Mouse (Mus musculus) limb, embryonic 13.5 days (tissue): ENCODE data around the gene Emc4. TPM values are rescaled to one million over a fixed set of nuclear protein-coding genes. Genes with fewer than 3 reads are reported as not detected.

Experiments used
- ATAC-seq: fragments of 200-750 bp; cut with Nextera tagmentation; 2 replicates; pipeline ENCODE4 v1.8.0; 2017; ENCODE audit warnings: low read depth, moderate number of reproducible peaks, moderate TSS enrichment; ENCODE audit not compliant: low FRiP score
- H3K27ac ChIP-seq: fragments of 300-500 bp; sonication (generic); 2 replicates; pipeline ENCODE4 v1.5.1; 2015; ENCODE audit warnings: inconsistent platforms, mild to moderate bottlenecking, moderate library complexity
- H3K27me3 ChIP-seq: fragments of 300-500 bp; sonication (generic); 2 replicates; pipeline ENCODE4 v1.6.1; 2015; ENCODE audit warnings: mild to moderate bottlenecking, inconsistent platforms
- H3K36me3 ChIP-seq: fragments of 300-500 bp; sonication (generic); 2 replicates; pipeline ENCODE4 v1.6.1; 2015; ENCODE audit warnings: inconsistent platforms, mild to moderate bottlenecking, moderate library complexity
- H3K4me1 ChIP-seq: fragments of 300-500 bp; sonication (generic); 2 replicates; pipeline ENCODE4 v1.6.1; 2015; ENCODE audit warnings: inconsistent platforms
- H3K4me2 ChIP-seq: fragments of 300-500 bp; sonication (generic); replicated peaks from 2 replicates; pipeline ENCODE4 v1.6.1; 2015; ENCODE audit warnings: inconsistent platforms, mild to moderate bottlenecking, moderate library complexity
- H3K4me3 ChIP-seq: fragments of 300-500 bp; sonication (generic); 2 replicates; pipeline ENCODE4 v1.5.1; 2015; ENCODE audit warnings: moderate library complexity, mild to moderate bottlenecking, inconsistent platforms
- H3K9ac ChIP-seq: fragments of 300-500 bp; sonication (generic); 2 replicates; pipeline ENCODE4 v1.6.1; 2015; ENCODE audit warnings: mild to moderate bottlenecking, inconsistent platforms
- H3K9me3 ChIP-seq: fragments of 300-500 bp; sonication (generic); 2 replicates; pipeline ENCODE4 v1.6.1; 2016; ENCODE audit warnings: inconsistent platforms
- WGBS: fragments of 180-500 bp; shearing (Covaris S2); methylation state at CpG from one replicate; pipeline ENCODE4 v1.1.7; 2015; 5-methylcytosine and 5-hydroxymethylcytosine counted together
- polyA plus RNA-seq: library from polyadenylated mRNA; unstranded; fragments of >200 nt; fragmentation: Nextera tagmentation; extraction: Ambion mirVana; gene quantifications from 2 replicates; pipeline ENCODE4 v1.2.1, GENCODE M21; 2015

Gene Emc4
- polyA plus RNA-seq, 1 experiment from 2014 or later, result 114 TPM

DNA sequence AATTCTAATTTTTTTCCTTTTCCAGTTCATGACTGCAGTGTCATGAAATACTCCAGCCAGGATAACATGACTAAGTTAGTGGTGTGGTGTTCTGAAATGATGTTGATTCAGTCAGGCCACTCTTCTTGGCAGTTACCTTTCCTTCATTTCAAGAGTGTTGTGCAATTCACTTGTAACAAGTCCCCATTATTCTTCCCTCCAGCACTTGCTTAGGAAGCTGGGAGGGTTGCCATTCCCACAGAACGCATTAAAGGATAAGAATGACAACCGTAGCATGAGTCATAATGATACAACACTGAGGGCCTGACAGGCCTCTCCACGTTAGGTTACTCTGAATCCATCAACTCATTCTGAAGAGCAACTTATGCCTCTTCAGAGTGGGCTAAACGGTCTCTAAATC, 5.3 kb upstream of the Emc4 start:
- ATAC-seq, result no peak
- Histone ChIP-seq H3K27ac (no peak overlapping the region), H3K36me3 (no peaks in the 10 kb centered on the region), H3K4me3 (no peak overlapping the region), H3K9me3 (no peaks in the 10 kb centered on the region), H3K4me2 (no peak overlapping the region), H3K27me3 (peaks cover 3% of the 10 kb centered on the region; the same call in 1 of the 2 replicates), H3K9ac (no peak overlapping the region), H3K4me1 (no peaks in the 10 kb centered on the region)
- 68% methylated on average over 4 of the region's 4 CpGs for WGBS

DNA sequence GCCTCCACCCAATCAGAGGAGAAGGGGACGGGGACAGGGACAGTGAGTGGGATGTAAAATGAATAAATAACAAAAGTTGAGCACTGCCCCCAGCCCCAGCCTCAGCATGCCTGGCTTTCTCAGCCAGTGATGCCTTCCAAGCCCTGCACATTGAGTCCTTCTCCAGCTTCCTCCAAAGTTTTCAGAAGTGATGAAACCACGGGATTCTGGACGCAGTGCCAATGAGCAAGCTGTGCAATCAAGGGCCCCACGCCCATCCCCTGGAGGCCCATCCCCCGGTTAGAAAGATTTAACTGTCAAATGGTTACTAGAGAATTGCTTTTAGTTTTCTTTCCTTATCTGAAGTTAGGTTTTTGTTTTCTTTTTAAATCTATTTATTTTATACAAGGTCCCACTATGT, 2.1 kb upstream of the Emc4 start:
- WGBS, result 65% methylated on average over 5 of the region's 5 CpGs
- no peak overlapping the region for H3K4me2 ChIP-seq
- peaks cover 12% of the 10 kb centered on the region for H3K4me1 ChIP-seq
- no peaks in the 10 kb centered on the region for H3K9me3 ChIP-seq
- H3K27me3 ChIP-seq, result no peaks in the 10 kb centered on the region
- H3K4me3 ChIP-seq, result no peak overlapping the region
- H3K9ac ChIP-seq, result no peak overlapping the region
- ATAC-seq, result no peak
- peaks cover 3% of the 10 kb centered on the region for H3K36me3 ChIP-seq
- H3K27ac ChIP-seq, result no peak overlapping the region

DNA sequence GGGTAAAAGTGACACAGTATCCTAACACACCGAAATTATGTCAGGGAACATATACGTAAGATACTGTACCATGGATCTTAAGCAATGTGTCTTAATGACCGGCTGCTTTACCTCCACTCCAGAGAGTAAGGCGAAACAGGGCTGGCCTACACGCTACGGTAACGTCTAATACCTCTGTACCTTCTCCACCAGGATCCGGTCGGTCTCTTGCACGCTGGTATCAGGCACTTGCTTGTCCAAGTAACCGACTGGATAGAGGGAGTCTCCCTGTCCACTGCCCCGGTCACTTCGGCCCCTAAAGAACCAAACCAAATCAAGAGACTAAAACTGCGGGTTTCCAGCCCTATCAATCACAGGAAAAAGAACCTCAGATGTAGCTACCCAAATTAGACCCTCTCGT, 605 bp downstream of the Emc4 start:
- Histone ChIP-seq H3K9ac (peak overlapping the region; percentile 86), H3K27ac (no peak overlapping the region), H3K27me3 (no peaks in the 10 kb centered on the region), H3K9me3 (no peaks in the 10 kb centered on the region), H3K4me2 (peak overlapping the region; percentile 88), H3K4me1 (peaks cover 12% of the 10 kb centered on the region), H3K36me3 (peaks cover 25% of the 10 kb centered on the region), H3K4me3 (peak overlapping the region; percentile 89)
- no peak for ATAC-seq
- 18% methylated on average over 15 of the region's 15 CpGs for WGBS

DNA sequence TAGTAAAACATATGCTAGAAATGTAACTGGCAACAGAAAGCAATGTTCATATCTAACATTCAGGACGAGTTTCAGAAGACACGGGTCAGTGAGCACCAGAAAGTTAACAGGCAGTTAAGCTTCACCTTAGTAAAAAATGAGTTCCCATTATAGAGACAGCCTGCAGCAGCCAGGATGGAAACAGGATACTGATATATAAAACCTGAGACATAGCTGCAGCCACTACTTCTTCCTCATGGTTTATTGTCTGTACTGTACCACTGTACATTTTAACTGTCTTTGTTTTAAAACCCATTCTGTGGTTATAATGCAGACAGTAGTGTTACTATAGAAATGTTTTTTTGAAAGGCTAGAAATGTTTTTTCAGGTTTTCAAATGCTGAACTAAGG, 7.1 kb downstream of the Emc4 start:
- H3K36me3 ChIP-seq, result peaks cover 85% of the 10 kb centered on the region
- H3K27ac ChIP-seq, result no peak overlapping the region
- no peak overlapping the region for H3K9ac ChIP-seq
- no peak for ATAC-seq
- no peaks in the 10 kb centered on the region for H3K9me3 ChIP-seq
- no peaks in the 10 kb centered on the region for H3K4me1 ChIP-seq
- H3K27me3 ChIP-seq, result no peaks in the 10 kb centered on the region
- no peak overlapping the region for H3K4me2 ChIP-seq
- no peak overlapping the region for H3K4me3 ChIP-seq
- 86% methylated on average over 2 of the region's 2 CpGs for WGBS

DNA sequence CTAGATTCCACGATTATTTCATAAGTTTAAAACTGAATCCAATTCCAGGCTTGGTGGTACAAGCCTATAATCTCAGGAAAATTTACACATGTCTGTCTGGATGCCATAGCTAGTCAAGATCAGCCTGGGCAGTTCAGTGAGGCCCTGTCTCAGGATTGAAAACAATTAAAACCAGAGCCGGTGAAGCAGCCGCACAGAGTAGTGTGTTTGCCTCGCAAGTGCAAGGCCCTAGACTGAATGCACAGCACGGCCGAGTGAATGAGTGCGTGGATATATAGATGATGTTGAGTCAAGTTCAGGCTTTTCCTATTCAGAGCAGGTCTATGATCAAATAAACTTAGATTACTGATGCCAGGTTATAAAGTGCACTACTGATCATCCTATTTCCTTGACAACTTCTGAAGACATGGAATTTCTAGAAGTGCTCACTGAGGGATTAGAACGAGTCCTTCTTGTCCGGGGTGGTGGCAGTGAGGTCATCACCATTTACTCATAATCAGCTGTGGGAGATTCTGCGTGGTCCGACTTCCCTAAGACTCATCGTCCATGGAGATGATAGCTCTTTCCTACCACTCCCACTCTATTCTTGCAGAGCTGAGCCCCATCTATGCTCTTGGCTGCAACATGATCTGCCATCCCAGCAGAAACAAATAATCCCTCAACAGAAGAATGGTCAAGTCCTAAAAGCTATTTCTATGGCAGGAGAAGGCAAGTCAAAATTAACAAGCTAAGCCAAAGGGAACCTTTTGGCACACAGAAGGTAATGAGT, 7.6 kb downstream of the Emc4 start:
- Histone ChIP-seq H3K4me1 (no peaks in the 10 kb centered on the region), H3K4me3 (no peak overlapping the region), H3K4me2 (no peak overlapping the region), H3K9ac (no peak overlapping the region), H3K27ac (no peak overlapping the region), H3K36me3 (peaks cover 89% of the 10 kb centered on the region), H3K9me3 (no peaks in the 10 kb centered on the region), H3K27me3 (no peaks in the 10 kb centered on the region)
- WGBS, result 92% methylated on average over 12 of the region's 12 CpGs
- no peak for ATAC-seq

DNA sequence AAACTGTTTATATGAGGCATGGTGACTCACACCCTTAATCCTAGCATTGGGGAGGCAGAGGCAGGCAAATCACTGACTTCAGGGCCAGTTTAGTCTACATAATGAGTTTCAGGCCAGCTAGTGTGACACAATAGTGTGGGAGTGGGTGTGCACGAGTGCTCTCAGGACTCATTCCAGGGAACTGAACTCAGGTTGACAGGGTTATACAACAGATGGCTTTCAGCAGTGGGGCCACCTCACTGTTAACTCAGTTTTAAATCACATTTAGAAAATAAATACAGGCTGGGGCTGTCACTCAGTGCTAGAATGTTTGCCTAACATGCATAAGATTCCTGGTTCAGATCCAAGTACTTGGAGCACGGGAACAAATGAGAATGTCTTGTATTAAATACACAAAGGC, 8.2 kb downstream of the Emc4 start:
- Histone ChIP-seq H3K4me1 (no peaks in the 10 kb centered on the region), H3K27ac (no peak overlapping the region), H3K9me3 (no peaks in the 10 kb centered on the region), H3K27me3 (no peaks in the 10 kb centered on the region), H3K36me3 (peaks cover 85% of the 10 kb centered on the region), H3K4me2 (no peak overlapping the region), H3K9ac (no peak overlapping the region), H3K4me3 (no peak overlapping the region)
- WGBS, result 84% methylated on average over 2 of the region's 2 CpGs
- ATAC-seq, result no peak

GRCm38 (mm10) chr2:112353685-112354455, 14.0 kb downstream of the Emc4 start:
- Histone ChIP-seq H3K36me3 (peaks cover 70% of the 10 kb centered on the region), H3K4me1 (no peaks in the 10 kb centered on the region), H3K9ac (no peak overlapping the region), H3K4me3 (no peak overlapping the region), H3K27ac (no peak overlapping the region), H3K27me3 (no peaks in the 10 kb centered on the region), H3K4me2 (no peak overlapping the region), H3K9me3 (no peaks in the 10 kb centered on the region)
- WGBS, result 85% methylated on average over 7 of the region's 7 CpGs
- ATAC-seq, result no peak

- no peak for ATAC-seq
- H3K9me3 ChIP-seq, result no peaks in the 10 kb centered on the region
- H3K9ac ChIP-seq, result no peak overlapping the region
- H3K4me3 ChIP-seq, result no peak overlapping the region
- 87% methylated on average over 3 of the region's 3 CpGs for WGBS
- H3K27ac ChIP-seq, result no peak overlapping the region
- H3K4me2 ChIP-seq, result no peak overlapping the region
- H3K4me1 ChIP-seq, result no peaks in the 10 kb centered on the region
- no peaks in the 10 kb centered on the region for H3K27me3 ChIP-seq
- peaks cover 38% of the 10 kb centered on the region for H3K36me3 ChIP-seq
Measured at GRCm38 (mm10) chr2:112348246-112348645, 19.6 kb downstream of the Emc4 start.

DNA sequence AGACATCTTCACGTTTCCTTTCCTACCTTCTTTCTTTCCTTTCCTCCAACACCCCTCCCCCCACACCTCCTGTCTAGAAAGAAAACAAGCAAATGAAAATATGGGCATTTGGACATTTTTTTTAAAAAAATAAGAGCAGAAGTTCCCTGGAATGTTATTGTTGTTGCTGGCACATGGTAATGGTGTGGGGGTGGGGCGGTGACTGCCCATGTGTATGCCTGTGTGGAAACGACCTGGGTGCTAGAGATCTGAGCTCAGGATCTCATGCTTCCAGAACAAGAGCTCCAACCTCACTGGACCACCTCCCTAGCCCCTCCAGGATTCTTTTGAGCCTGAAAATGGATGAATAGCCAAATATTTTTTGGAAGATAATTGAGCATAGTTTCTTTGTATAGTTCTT, 26.7 kb downstream of the Emc4 start:
- H3K4me2 ChIP-seq, result no peak overlapping the region
- no peak overlapping the region for H3K27ac ChIP-seq
- peaks cover 34% of the 10 kb centered on the region for H3K36me3 ChIP-seq
- no peaks in the 10 kb centered on the region for H3K9me3 ChIP-seq
- no peaks in the 10 kb centered on the region for H3K4me1 ChIP-seq
- no peak overlapping the region for H3K4me3 ChIP-seq
- 73% methylated on average over 3 of the region's 3 CpGs for WGBS
- H3K27me3 ChIP-seq, result no peaks in the 10 kb centered on the region
- ATAC-seq, result no peak
- H3K9ac ChIP-seq, result no peak overlapping the region

DNA sequence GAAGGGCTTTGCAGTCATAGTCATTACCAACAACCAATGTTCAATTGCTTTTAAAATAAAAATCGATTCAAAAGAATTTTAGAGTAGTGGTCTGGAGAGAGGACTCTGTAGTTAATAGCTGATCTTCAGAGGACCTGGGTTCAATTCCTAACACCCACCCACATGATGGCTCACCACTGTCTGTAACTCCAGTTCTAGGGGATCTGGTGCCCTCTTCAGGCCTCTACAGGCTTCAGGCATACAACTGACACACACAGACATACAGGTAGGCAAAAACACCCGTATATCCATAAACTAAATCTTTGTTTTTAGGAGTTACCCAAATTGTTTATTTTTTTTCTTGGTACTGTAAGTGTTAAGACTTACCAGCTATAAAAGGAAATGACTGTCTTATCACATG, 28.1 kb downstream of the Emc4 start:
- Histone ChIP-seq H3K9ac (no peak overlapping the region), H3K4me2 (no peak overlapping the region), H3K4me1 (no peaks in the 10 kb centered on the region), H3K27me3 (no peaks in the 10 kb centered on the region), H3K27ac (no peak overlapping the region), H3K4me3 (no peak overlapping the region), H3K9me3 (no peaks in the 10 kb centered on the region), H3K36me3 (peaks cover 40% of the 10 kb centered on the region)
- no peak for ATAC-seq
- 95% methylated on average over 2 of the region's 2 CpGs for WGBS

GRCm38 (mm10) chr2:112337211-112337610, 30.6 kb downstream of the Emc4 start:
- 94% methylated on average over 6 of the region's 6 CpGs for WGBS
- no peaks in the 10 kb centered on the region for H3K27me3 ChIP-seq
- H3K27ac ChIP-seq, result no peak overlapping the region
- H3K4me3 ChIP-seq, result no peak overlapping the region
- no peaks in the 10 kb centered on the region for H3K9me3 ChIP-seq
- H3K4me1 ChIP-seq, result no peaks in the 10 kb centered on the region
- H3K4me2 ChIP-seq, result no peak overlapping the region
- no peak for ATAC-seq
- H3K9ac ChIP-seq, result no peak overlapping the region
- peaks cover 40% of the 10 kb centered on the region for H3K36me3 ChIP-seq

GRCm38 (mm10) chr2:112332051-112332898, 35.6 kb downstream of the Emc4 start:
- no peaks in the 10 kb centered on the region for H3K4me1 ChIP-seq
- H3K4me3 ChIP-seq, result no peak overlapping the region
- peaks cover 21% of the 10 kb centered on the region for H3K36me3 ChIP-seq
- 73% methylated on average over 4 of the region's 4 CpGs for WGBS
- H3K9me3 ChIP-seq, result no peaks in the 10 kb centered on the region
- no peak overlapping the region for H3K9ac ChIP-seq
- no peak overlapping the region for H3K27ac ChIP-seq
- H3K4me2 ChIP-seq, result no peak overlapping the region
- H3K27me3 ChIP-seq, result no peaks in the 10 kb centered on the region
- no peak for ATAC-seq
